Mouse (Mus musculus) midbrain, postnatal 0 days (tissue): ENCODE data around the gene Abca17. TPM values are rescaled to one million over a fixed set of nuclear protein-coding genes. Genes with fewer than 3 reads are reported as not detected.

ENCODE experiments used
- ATAC-seq: fragments of 200-750 bp; cut with Nextera tagmentation; 2 replicates; pipeline ENCODE4 v1.8.0; 2017; ENCODE audit warnings: moderate number of reproducible peaks, mild to moderate bottlenecking, moderate TSS enrichment, moderate library complexity; ENCODE audit not compliant: low FRiP score
- DNase-seq: peaks from one replicate; pipeline ENCODE4 v3.0.0-alpha.2; 2015; ENCODE audit warnings: low spot score
- H3K27ac ChIP-seq: fragments of 300-500 bp; sonication (generic); 2 replicates; pipeline ENCODE4 v1.5.1; 2014; ENCODE audit warnings: low read depth, mild to moderate bottlenecking, low read length, mixed read lengths
- H3K27me3 ChIP-seq: fragments of 300-500 bp; sonication (generic); 2 replicates; pipeline ENCODE4 v1.6.1; 2014; ENCODE audit warnings: low read length, control low read depth, mixed read lengths; ENCODE audit not compliant: insufficient read depth
- H3K36me3 ChIP-seq: fragments of 300-500 bp; sonication (generic); 2 replicates; pipeline ENCODE4 v1.6.1; 2014; ENCODE audit warnings: low read length, control low read depth, mixed read lengths; ENCODE audit not compliant: insufficient read depth
- H3K4me1 ChIP-seq: fragments of 300-500 bp; sonication (generic); 2 replicates; pipeline ENCODE4 v1.6.1; 2014; ENCODE audit warnings: mild to moderate bottlenecking, control low read depth, antibody characterized with exemption, low read length, mixed read lengths; ENCODE audit not compliant: insufficient read depth
- H3K4me2 ChIP-seq: fragments of 300-500 bp; sonication (generic); 2 replicates; pipeline ENCODE4 v1.6.1; 2014; ENCODE audit warnings: low read depth, mild to moderate bottlenecking, low read length, mixed read lengths; ENCODE audit not compliant: poor library complexity, severe bottlenecking
- H3K4me3 ChIP-seq: fragments of 300-500 bp; sonication (generic); 2 replicates; pipeline ENCODE4 v1.5.1; 2014; ENCODE audit warnings: low read depth, mild to moderate bottlenecking, low read length, moderate library complexity
- H3K9ac ChIP-seq: fragments of 300-500 bp; sonication (generic); replicated peaks from 2 replicates; pipeline ENCODE4 v1.6.1; 2014; ENCODE audit warnings: mild to moderate bottlenecking, low read length, moderate library complexity, mixed read lengths; ENCODE audit not compliant: poor library complexity, severe bottlenecking
- H3K9me3 ChIP-seq: fragments of 300-500 bp; sonication (generic); 2 replicates; pipeline ENCODE4 v1.6.1; 2016; ENCODE audit warnings: low read length, control low read depth
- CTCF ChIP-seq: IDR thresholded peaks from 2 replicates; pipeline ENCODE4 v1.5.1; 2016; ENCODE audit warnings: antibody characterized with exemption, mild to moderate bottlenecking
- WGBS: fragments of 180-500 bp; shearing (Covaris S2); extraction: QIAGEN DNeasy Blood & Tissue Kit; methylation state at CpG from one replicate; pipeline ENCODE4 v1.1.7; 2014; 5-methylcytosine and 5-hydroxymethylcytosine counted together
- polyA plus RNA-seq: library from polyadenylated mRNA; unstranded; fragments of >200 nt; fragmentation: Nextera tagmentation; extraction: Ambion mirVana; gene quantifications from 2 replicates; pipeline ENCODE4 v1.2.1, GENCODE M21; 2015
- total RNA-seq: library from RNA; depleted of rRNA; stranded (reverse); fragments of >200 nt; gene quantifications from 2 replicates; pipeline ENCODE4 v1.2.3, GENCODE M21; 2014

Abca17 gene
- total and polyA plus RNA-seq, 2 experiments from 2014 or later = 0.99 to 1.1 TPM

DNA sequence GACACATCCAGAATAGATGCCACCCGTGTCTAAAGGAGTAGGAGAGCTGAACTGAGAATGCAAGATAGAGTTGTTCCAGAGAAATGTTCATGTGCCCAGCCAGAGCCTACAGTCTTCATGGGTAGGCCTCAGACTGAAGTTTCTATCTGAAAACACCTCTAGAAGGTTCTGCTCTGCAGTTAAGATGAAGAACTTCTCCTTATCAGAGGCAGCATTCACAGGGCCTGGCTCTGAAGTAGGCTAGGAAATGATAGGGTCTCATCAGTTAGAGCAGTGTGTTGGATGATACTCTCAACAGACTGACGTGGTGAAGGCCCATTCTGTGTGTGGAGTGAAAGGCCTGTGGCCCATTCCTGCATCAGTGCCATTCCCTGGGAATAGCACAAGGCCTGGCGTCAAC lies 3.1 kb upstream of the Abca17 start:
- WGBS = 88% methylated on average over 3 of the region's 3 CpGs

DNA sequence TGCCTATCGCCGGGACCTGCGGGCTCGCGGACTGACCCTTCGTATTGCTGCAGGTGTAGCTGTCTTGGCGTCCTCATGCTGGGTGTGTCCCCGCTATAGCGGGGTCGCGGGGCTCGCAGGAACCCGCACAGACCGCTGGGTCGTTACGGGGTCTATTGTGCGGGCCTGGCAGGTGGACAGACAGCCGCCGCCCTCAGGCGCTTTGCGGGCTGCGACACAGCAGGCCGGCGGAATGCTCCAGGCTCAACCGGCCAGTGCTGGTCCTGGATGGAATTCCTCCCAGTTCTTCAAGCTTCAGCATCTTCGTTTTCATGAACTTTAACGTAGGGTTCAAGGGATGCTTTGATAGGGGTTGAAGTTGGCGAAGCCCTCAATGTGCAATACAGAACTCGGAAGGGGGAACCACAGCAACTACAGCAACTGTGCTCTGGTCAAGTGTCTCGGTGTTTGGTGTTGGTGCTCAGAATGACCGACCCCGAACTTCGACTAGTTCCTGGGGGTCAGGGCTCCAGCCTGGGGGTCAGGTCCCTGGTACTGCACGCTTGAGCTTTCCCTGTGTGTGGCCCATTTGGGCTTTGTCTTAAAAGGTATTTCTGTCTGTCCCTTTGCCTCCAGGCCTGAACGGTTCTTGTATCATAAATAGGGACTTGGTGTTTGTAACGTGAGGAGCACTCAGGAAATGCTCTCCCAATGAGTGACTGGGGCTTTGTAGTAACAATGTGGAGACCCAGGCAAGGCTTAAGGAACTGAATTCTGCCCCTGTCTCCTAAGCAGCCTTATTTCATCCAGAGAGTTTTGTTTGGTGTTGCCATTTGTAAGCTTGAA lies 1.7 kb upstream of the Abca17 start:
- TF ChIP-seq CTCF = no peak; the same call in 1 of the 2 replicates
- Histone ChIP-seq H3K4me3 (peak overlapping the region; percentile 90), H3K4me2 (peak overlapping the region; percentile 76), H3K27me3 (no peaks in the 10 kb centered on the region), H3K9ac (peak overlapping the region; percentile 88), H3K27ac (peak overlapping the region; percentile 78), H3K4me1 (peaks cover 11% of the 10 kb centered on the region), H3K9me3 (no peaks in the 10 kb centered on the region), H3K36me3 (no peaks in the 10 kb centered on the region; the same call in 1 of the 2 replicates)
- WGBS = 2% methylated on average over 36 of the region's 36 CpGs
- DNase-seq = peak; percentile 4
- ATAC-seq = 0 out of 2 replicates have a peak, but pooled peaks have one; percentile 22

More for the DNA sequence above, 3.1 kb upstream of the Abca17 start:
- Histone ChIP-seq H3K27ac (no peak overlapping the region), H3K4me1 (peaks cover 11% of the 10 kb centered on the region), H3K9ac (no peak overlapping the region), H3K27me3 (no peaks in the 10 kb centered on the region), H3K9me3 (no peaks in the 10 kb centered on the region), H3K4me2 (peak overlapping the region; percentile 76; the same call in 1 of the 2 replicates), H3K36me3 (no peaks in the 10 kb centered on the region; the same call in 1 of the 2 replicates), H3K4me3 (no peak overlapping the region)
- TF ChIP-seq CTCF = no peak
- DNase-seq (no peak), ATAC-seq (no peak)

- 1% methylated on average over 48 of the region's 55 CpGs for WGBS
- Histone ChIP-seq H3K36me3 (no peaks in the 10 kb centered on the region; the same call in 1 of the 2 replicates), H3K4me3 (peak within 1 kb of the TSS; percentile 90), H3K27ac (peak within 1 kb of the TSS; percentile 78), H3K27me3 (no peaks in the 10 kb centered on the region), H3K9me3 (no peaks in the 10 kb centered on the region), H3K4me2 (peak within 1 kb of the TSS; percentile 76), H3K4me1 (peaks cover 11% of the 10 kb centered on the region), H3K9ac (peak within 1 kb of the TSS; percentile 88)
- TF ChIP-seq CTCF = peak; percentile 97
- ATAC-seq = peak; percentile 94
- peak; percentile 96 for DNase-seq
Observed at GRCm38 (mm10) chr17:24351760-24352357, 991 bp upstream of the Abca17 start, which contains the start of gene Abca3. Abca3 (plus strand) TSS chr17:24351950.

- Histone ChIP-seq H3K4me1 (peaks cover 9% of the 10 kb centered on the region), H3K9me3 (no peaks in the 10 kb centered on the region), H3K27ac (no peak overlapping the region), H3K27me3 (no peaks in the 10 kb centered on the region), H3K4me3 (no peak overlapping the region), H3K9ac (no peak overlapping the region), H3K4me2 (no peak overlapping the region), H3K36me3 (no peaks in the 10 kb centered on the region)
- no peak for TF ChIP-seq CTCF
- WGBS = 66% methylated on average over 2 of the region's 2 CpGs
- no peak for DNase-seq
- no peak for ATAC-seq
Observed at GRCm38 (mm10) chr17:24349176-24349575, 1.7 kb downstream of the Abca17 start.

DNA sequence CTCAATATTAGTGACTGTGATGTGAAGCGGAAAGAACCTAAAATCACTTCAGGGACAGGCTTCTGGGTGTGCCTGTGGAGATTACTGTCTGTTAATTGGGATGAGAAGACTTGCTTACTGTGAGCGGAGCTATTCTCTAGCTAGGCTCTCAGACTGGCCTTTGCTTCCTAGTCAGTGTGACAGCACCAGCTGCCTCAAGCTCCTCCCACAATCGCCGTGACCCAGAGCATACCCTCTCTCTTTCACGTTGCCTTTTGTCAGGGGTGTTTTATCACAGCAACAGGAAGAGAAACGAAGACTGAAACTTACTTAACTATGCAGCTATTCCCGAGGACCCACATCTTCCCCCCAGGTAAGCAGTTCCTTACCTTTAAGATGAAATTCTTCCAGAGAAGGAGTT lies 4.0 kb downstream of the Abca17 start:
- no peak for ATAC-seq
- Histone ChIP-seq H3K36me3 (no peaks in the 10 kb centered on the region), H3K27me3 (no peaks in the 10 kb centered on the region), H3K9ac (no peak overlapping the region), H3K9me3 (no peaks in the 10 kb centered on the region), H3K4me2 (no peak overlapping the region), H3K4me3 (no peak overlapping the region), H3K4me1 (no peaks in the 10 kb centered on the region), H3K27ac (no peak overlapping the region)
- no peak for DNase-seq
- WGBS = 52% methylated on average over 7 of the region's 7 CpGs
- TF ChIP-seq CTCF = no peak

- Histone ChIP-seq H3K27me3 (no peaks in the 10 kb centered on the region), H3K9me3 (no peaks in the 10 kb centered on the region), H3K4me3 (no peak overlapping the region), H3K4me2 (no peak overlapping the region), H3K4me1 (no peaks in the 10 kb centered on the region), H3K36me3 (no peaks in the 10 kb centered on the region), H3K9ac (no peak overlapping the region), H3K27ac (no peak overlapping the region)
- no peak for ATAC-seq
- TF ChIP-seq CTCF = no peak
- DNase-seq = no peak
- 92% methylated on average over 8 of the region's 8 CpGs for WGBS
Observed at GRCm38 (mm10) chr17:24344672-24345071, 6.2 kb downstream of the Abca17 start.
